Comparison of ENCODE assay signal across 25 mouse cellular contexts in genomic region chr2:103492526-103492925, GRCm38 (mm10).
"Had no signal": no experiment of that assay in that cellular context is flagged by ENCODE, and none has a peak within 500 bp of the region (broad histone marks: within the 10 kb centered on the region; RNA-seq: fewer than 3 reads in every experiment).

No protein-coding gene starts in this region.

- DNase-seq: gastrocnemius, adult 2 months; gastrocnemius, postnatal 10 days; gastrocnemius, postnatal 25 days; heart, adult 2 months; heart, postnatal 14 days; heart, postnatal 36 days; kidney, adult 11 months; kidney, adult 2 months; kidney, postnatal 10 days; kidney, postnatal 25 days; kidney, postnatal 4 days; liver had no signal

- H3K9me3 ChIP-seq: heart, embryonic 13.5 days; heart, embryonic 15.5 days; hindbrain, embryonic 10.5 days; hindbrain, embryonic 12.5 days; limb, embryonic 10.5 days; limb, embryonic 12.5 days had no signal

- H3K9ac ChIP-seq: heart, embryonic 13.5 days; heart, embryonic 15.5 days; hindbrain, embryonic 12.5 days; hindbrain, embryonic 14.5 days; limb, embryonic 12.5 days; liver, embryonic 14.5 days had no signal

- H3K4me1 ChIP-seq: heart, embryonic 15.5 days; hindbrain, embryonic 12.5 days had no signal

- H3K27me3 ChIP-seq: heart, embryonic 13.5 days; heart, embryonic 15.5 days; hindbrain, embryonic 12.5 days; limb, embryonic 12.5 days had no signal

- H3K4me2 ChIP-seq: heart, embryonic 11.5 days; heart, embryonic 13.5 days; heart, embryonic 15.5 days; hindbrain, embryonic 12.5 days; hindbrain, embryonic 14.5 days; limb, embryonic 12.5 days had no signal

- H3K36me3 ChIP-seq: heart, embryonic 13.5 days; heart, embryonic 15.5 days; hindbrain, embryonic 10.5 days; hindbrain, embryonic 12.5 days; limb, embryonic 10.5 days; limb, embryonic 12.5 days had no signal

- H3K4me3 ChIP-seq: gastrocnemius, adult 2 months; heart, adult 2 months; heart, embryonic 13.5 days; heart, embryonic 15.5 days; hindbrain, embryonic 10.5 days; hindbrain, embryonic 12.5 days; layer of hippocampus, adult 2 months; left cerebral cortex, adult 2 months; limb, embryonic 10.5 days; limb, embryonic 12.5 days had no signal

- ATAC-seq: hindbrain, embryonic 16.5 days; inflammation-experienced regulatory T-cells, adult 6 months had no signal

- H3K27ac ChIP-seq: gastrocnemius, adult 2 months; heart, adult 2 months; heart, embryonic 13.5 days; heart, embryonic 15.5 days; hindbrain, embryonic 10.5 days; hindbrain, embryonic 12.5 days; hindbrain, embryonic 14.5 days; layer of hippocampus, adult 2 months; left cerebral cortex, adult 2 months; limb, embryonic 10.5 days; limb, embryonic 12.5 days; liver, embryonic 14.5 days had no signal
